Mouse (Mus musculus) thymus, postnatal 0 days (tissue): ENCODE measurements around the gene Pde4d. TPM values are rescaled to one million over a fixed set of nuclear protein-coding genes. Genes with fewer than 3 reads are reported as not detected.

Source experiments
- DNase-seq: peaks from one replicate; pipeline ENCODE4 v3.0.0-alpha.2; 2015; ENCODE audit warnings: low spot score
- polyA plus RNA-seq: library from polyadenylated mRNA; unstranded; fragments of >200 nt; fragmentation: Nextera tagmentation; extraction: Ambion mirVana; gene quantifications from 2 replicates; pipeline ENCODE4 v1.2.1, GENCODE M21; 2015

Pde4d gene
- polyA plus RNA-seq, 1 experiment from 2014 or later: 16.5 TPM

DNA sequence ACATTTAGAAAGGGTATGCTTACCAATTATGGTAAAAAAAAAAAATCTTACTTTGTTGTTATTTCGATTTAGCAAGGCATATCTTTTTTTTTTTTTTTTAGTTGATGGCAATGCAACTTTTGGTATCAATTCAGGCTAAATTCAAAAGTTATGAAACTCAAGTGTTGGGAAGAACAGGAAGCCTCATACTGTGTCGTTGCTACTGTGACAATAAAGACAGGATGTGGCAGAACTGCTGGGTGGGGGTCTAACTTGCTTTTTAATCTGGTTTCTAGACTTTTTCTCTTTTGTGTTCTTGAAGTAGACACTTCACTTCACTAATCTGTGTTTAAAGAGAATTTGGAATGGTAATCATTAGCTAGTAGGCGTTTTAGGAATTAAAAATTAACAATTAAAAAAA is 147.2 kb downstream of the Pde4d start:
- DNase-seq: peak; percentile 29

- DNase-seq: no peak
These were observed 148.9 kb downstream of the Pde4d start for GRCm38 (mm10) chr13:108598673-108599072.

- DNase-seq: no peak
These were observed 149.6 kb downstream of the Pde4d start for GRCm38 (mm10) chr13:108599186-108599900.

DNA sequence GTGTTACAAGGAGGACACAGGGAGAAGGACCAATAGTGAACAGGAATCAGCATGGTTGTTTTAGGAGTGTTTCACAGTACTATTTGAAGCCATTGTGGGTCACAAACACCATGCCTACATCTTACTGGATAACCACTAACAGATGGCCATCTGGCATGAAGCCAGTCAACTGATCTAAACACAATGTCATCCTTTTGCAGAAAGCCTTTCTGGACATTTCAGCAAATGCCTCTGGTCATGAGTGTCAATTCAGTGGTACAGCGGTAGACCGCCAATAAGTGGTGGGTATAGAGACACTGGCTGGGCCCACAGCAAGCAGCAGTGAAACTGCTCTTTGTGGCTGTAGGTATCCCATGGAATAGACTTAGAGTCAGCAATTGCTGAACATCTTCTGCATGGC is 151.3 kb downstream of the Pde4d start:
- DNase-seq: no peak

DNA sequence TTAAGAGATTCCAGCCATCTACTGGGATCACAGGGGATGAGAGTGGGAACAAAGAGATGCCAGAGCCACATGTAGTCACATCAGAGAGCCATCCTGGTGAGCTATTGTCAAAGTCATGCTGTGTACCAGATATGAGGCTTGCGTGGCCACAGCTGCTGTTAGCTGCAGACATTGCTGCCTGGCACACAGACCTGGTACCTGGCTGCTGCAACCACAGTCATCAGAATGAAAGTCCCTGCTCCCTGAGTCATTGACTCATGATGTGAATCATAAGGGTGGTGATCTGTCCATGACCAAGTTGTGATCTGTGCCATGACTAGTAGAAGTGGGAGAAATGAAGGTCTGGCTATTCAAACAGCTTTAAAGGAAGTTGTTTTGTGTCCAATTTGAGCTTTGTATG is 153.8 kb downstream of the Pde4d start:
- DNase-seq: no peak

- no peak for DNase-seq
These were observed 154.5 kb downstream of the Pde4d start for GRCm38 (mm10) chr13:108604213-108604612.

DNA sequence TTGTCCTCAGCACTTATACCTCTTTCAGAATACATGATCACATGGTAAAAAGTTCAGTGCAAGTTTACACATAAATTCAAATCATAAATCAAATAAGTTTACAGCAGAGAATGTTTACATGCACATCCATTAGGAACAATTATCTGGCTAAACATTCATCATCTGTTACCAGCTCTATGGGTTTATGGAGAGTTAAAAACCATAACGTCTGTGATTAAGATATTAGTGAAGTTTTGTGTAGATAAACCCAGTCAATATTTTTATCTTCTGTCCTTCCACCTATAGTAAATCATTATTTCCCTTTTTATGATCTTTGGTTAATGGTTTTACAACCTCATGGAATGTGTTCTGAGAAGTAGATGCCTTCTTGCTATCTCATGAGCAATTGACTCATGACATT is 168.5 kb downstream of the Pde4d start:
- no peak for DNase-seq

DNA sequence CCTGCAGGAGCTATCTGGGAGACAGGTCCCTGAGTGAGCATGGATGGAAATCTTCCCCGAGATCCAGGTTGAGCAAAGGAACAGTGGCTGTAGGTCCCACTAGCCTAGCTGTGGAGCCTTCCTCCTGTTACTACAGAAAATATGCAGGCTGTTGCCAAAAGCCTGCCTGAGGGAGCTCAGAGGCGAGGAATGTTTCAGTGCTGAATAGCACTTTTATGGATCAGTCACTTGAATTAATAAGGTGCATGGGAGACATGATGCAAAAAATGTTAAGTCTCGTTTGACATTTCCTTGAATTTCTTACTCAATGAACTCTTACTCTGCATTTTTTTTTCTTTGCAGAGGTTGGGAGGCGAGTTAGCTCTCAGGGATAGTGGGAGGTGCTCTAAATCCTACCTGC is 172.9 kb downstream of the Pde4d start:
- no peak for DNase-seq

- DNase-seq: no peak
These were observed 174.2 kb downstream of the Pde4d start for GRCm38 (mm10) chr13:108623929-108624328.

- DNase-seq: no peak
These were observed 176.4 kb downstream of the Pde4d start for GRCm38 (mm10) chr13:108626166-108626565.

DNA sequence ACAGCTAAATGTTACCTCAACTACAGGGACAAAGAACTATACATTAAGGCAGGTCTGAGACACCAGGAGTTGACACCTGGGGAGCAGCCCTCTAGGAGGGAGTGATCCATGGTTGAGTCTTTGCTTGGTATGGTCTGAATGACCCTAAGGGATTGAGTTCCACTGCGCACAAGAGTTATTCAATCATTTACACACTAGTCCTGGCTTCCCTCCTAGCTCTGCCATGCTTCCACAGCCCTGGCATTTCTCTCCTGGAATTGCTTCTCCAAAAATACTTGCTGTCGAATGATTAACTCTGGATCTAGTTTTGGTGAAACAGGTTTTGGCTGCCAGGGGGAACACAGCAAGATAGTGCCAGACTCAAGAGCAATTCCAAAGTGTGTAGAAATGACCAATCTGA is 178.8 kb downstream of the Pde4d start:
- DNase-seq: no peak

- DNase-seq: no peak
These were observed 180.8 kb downstream of the Pde4d start for GRCm38 (mm10) chr13:108630576-108630975.

DNA sequence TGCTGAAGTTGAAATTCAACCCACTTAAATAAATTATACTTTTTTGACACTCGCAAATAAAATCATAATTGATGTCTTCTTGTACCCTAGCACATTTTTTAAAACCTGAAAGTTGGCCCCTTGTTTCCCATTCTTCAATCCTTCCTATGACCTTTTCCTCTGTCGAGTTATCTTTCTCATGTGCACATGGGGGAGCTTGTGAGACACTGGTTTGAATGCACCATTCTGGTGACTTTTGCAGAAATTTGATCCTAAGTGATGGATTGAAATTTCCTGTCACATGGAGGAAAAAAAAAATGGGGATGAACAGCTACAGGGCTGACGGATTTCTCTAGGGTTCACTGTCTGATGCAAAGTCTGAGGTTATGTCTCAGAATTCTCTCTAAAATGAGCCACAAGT is 181.5 kb downstream of the Pde4d start:
- DNase-seq: no peak

DNA sequence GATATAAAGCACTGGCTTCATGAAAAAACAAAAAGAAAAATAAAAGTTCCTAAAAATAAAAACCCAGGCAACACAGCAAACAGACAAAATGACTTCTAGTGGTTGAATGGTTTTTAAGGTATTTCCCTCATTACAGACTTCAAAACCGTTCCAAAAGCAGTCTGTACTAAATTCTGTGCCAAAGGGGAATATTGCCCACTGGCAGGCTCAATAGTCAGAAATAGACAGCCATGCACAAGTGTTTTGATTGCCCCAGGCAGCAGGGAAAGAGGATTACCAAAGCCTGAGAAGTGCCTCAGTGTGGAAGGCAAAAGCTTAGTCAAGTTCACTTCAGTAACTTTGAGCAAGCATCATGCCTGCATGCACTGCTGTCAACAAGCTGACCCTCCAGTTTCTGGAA is 186.8 kb downstream of the Pde4d start:
- no peak for DNase-seq

DNA sequence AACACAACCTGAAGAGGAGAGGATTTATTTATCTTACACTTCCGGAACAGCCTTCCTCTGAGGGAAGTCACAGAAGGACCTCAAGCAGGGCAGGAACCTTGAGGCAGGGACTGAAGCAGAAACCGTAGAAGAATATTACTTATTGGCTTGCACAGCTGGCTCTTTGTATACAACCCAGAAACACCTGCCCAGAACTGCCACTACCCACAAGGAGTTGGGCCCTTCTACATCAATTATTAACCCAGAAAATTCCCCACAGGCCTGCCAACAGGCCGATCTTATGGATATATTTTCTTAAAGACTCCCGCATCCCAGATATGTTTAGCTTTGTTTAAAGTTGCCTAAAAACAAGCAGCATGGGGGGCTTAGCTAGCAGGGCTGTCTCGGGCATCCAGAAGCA is 192.5 kb downstream of the Pde4d start:
- DNase-seq: no peak

- no peak for DNase-seq
These were observed 197.1 kb downstream of the Pde4d start for GRCm38 (mm10) chr13:108646801-108647200.

- no peak for DNase-seq
These were observed 197.5 kb downstream of the Pde4d start for GRCm38 (mm10) chr13:108647239-108647638.

GRCm38 (mm10) chr13:108654026-108654723 is 204.4 kb downstream of the Pde4d start:
- no peak for DNase-seq

GRCm38 (mm10) chr13:108666579-108666978 is 216.8 kb downstream of the Pde4d start:
- no peak for DNase-seq

- peak; percentile 22 for DNase-seq
These were observed 217.3 kb downstream of the Pde4d start for GRCm38 (mm10) chr13:108667077-108667476.

DNA sequence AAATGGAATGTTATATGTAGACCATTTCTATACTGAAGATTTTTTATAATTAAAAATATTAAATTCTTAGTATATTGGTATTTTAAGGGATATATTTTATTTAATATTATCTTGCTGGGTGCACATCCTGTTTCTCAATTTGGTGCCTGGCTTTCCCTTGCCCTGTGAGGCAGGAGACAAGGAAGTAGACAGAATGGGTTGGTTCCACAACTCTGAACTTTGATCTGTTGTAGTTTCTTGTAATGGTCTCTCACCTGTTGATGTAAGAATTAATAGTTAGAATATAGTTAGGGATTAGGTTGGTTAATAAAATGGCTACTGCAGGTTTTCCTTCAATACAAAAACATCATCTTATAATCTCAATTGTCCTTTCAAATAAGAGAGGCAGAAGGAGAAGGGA is 227.3 kb downstream of the Pde4d start:
- DNase-seq: no peak

- no peak for DNase-seq
These were observed 233.3 kb downstream of the Pde4d start for GRCm38 (mm10) chr13:108683018-108683417.

DNA sequence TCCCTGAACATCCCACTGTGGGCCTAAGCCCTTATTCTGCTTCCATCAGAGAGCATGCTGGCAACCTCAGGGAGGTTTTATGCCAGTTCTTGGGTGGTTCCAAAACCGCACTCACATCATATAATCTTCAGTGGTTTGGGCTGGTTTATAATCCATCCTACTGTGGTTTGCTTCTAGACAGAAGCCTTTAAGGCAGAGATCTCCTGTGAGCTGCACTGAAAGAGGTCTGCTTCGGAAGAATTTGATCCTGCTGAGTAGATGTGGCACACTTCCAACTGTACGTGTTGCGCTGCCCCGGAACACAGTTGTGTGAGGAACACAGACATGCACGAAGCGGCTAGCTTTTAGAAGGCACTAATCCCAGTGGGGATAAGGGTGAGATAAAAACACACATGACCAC is 236.1 kb downstream of the Pde4d start:
- DNase-seq: no peak
